Mouse (Mus musculus) kidney, adult 9 months (tissue): Measurements from ENCODE around the gene Ppp1r9b.
A peak's percentile ranks its signal among the peaks of the same experiment; 100 is the strongest.

Experiments
- DNase-seq: peaks from one replicate; pipeline ENCODE4 v3.0.0; 2022

Gene Ppp1r9b

DNA sequence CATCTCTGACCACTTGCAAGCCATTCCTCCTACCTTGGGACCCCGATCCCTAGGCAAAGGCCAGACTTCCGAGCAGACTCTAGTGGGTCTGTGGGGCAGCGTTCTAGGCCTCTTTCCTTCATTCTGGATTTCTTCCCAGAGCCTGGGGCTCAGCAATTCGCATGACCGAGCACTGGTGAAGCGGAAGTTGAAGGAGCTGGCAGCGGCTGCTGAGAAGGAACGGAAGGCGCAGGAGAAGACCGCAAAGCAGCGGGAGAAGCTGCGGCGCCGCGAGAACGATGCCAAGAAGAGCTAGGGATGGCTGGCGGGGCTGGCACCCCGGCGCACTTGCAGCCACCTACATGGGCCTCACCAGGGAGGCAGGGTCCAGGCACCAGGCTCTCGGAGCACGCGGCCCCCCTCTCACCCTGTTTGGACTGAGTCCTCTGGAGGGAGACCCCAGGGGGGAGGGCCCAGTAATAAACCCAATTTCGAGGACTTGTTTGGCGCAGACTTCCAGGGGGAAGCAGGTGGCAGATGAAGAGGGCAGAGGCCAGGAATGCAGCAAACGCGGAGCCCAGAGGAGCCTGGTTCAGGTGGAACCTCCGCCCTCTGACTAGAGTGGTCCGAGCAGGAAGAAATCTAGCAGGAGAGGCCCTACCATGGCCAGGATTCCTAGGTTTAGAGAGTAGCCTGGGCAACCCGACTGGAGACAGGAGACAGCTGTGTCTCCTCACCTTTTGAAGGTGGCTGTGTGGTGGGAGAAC is 33.8 kb downstream of the Ppp1r9b start:
- peak; percentile 72 for DNase-seq

DNA sequence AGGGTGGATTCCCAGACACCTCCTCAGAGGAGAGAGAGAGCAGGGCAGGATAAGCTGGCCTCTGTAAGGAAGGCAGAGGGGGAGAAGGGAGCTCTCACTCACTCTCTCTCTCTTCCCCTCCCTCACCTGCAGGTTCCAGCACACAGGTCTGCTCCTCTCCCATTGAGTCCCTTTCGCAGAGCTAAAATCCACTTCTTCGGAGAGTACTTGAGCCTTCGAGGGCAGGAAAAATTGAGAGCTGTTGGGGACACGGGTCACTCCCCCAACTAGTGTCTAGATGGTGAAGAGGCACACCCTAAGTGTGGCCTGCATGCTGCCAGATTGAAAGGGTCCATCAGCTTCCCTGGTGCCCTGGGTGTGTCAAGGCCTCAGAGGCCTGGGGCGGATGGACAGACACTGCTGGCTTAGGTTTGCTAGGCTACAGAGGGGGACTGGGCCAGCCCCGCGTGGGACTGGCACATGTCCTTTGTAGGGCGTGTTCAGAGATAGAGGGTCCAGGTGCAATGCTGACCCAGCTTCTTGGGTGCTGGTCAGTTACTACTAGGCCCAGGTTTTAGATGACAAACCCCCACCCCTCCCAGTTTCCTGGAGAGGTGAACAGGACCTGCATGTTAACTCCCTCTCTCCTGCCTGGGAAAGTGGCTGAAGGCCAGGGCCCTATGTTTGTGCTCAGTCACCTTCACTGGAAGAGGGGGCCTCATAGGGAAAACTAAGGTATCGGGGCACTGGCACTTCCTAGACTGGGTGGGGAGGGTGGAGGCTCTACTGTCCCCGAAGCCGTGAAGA is 34.6 kb downstream of the Ppp1r9b start:
- DNase-seq = no peak

DNA sequence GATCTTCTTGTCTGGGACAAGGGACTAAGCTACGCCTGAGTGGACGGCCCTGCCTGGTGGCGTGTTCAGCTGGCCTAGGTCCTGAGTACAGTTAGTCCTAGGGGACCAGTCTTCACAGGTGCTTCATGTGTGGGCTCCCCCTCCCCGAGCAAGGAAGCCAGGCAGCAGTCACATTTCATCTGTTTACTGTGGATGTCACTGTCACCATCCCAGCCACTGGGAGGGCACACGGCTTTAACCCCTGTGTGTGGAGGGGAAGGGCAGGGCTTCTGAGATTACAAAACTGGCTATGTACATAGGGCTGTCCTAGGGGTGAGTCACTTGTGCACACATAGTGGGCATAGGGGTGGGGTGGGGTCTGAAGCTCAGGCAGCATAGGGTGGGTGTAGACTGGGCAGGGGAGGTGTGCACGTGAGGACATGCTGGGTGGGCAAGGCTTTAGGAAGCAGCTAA is 35.3 kb downstream of the Ppp1r9b start:
- DNase-seq = no peak

DNA sequence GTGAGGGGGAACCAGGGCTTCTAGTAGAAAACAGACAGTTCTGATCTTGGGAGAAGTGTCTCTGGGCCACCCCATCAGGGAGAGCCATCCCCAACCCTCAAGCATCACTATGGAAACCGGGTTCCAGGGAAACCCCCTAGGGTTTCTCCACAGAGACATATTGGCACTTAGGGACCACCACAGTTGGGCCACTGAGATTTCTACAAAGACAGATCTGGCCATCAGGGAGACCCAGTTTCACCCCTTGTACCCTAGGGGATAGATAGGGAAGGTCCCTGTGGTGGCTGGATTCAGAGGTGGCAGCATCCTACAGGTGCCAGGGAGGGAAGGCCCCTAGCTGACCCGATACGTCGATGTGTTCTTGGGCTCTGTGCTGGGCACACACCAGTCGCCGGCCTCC is 36.0 kb downstream of the Ppp1r9b start:
- no peak for DNase-seq

DNA sequence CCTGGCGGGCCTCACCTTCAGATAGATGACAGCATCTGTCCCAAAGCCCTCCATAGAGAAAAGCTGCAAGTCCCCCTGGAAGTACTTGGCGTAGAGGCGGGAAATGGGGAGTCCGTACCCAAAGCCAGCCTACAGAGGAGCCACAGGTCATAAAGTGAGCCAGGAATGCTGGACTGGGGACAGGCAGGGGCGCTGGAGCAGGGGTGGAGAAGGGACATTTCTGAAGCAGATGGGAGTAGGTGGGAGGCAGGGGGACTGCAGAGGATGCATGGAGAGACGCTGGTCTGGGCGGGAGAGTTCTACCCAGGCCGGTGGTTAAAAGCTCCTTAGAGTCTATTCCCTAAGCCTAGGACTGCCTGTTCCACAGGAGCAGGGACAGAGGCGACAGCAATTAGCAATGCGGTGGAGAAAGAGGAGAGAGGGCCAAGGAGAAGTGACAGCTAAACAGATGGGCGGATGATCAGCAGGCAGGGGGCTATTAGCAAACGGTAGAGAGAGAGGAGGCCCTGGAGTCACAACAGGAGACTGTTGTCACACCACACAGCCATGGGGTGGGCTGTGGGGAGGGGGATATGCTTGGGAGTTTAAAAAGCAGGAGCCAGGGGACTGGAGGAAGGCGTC is 37.1 kb downstream of the Ppp1r9b start:
- no peak for DNase-seq

DNA sequence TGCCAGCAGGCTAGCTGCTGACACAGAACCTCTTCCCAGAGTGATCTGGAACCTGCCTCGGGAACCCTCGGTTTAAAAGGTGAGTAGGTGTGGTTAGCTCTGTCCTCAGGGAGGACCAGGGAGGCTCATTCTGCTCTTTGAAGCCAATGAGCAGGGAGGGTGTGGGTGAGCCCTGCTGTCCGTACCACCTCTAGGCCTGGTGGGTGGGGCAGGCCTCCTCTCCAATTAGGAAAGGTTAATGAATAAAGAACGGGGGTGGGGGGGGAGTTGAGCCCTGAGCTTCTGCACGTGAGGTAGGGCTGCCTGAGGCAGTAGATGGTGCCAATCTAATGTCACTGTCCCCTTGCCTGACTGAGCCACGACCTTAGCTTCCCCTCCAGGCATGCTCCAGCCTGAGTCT is 42.1 kb downstream of the Ppp1r9b start:
- peak; percentile 73 for DNase-seq

DNA sequence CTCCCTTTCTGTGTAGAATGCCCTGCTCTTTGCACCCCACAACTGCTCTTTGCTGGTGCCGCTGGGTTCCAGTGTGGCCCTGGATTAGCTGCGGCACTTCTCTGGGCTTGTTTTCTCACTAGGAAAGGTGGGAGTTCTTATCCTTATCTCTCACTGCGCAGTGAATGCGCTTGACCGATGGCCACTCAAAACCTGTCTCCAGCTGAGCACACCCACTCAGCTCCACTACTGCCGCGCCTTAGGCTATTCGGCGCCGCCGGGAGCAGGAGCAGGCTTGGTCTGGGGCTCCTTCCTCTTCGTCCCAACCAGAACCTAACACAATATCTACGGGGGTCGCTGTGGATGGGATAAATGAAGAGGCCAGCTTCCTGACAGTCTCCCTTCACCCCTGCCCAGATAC is 42.8 kb downstream of the Ppp1r9b start:
- no peak for DNase-seq

DNA sequence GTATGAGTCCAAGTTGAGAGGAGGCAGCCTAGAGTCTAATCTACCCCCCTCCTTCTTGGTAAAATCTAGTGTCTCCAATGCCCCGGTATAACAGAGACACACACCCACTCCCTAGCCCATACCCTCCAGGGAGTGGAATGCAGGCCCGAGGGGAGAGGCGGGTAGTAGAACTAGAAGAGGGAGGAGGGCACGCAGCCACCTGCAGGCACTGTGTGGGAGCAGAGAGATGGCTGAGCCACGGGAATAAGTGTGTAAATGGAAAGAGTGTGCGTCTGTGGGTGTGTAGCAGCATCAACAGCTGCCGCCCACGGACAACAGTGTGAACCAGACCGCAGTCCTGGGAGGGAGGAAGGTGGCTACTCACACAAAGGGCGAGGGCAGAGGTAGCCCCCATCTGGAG is 44.1 kb downstream of the Ppp1r9b start:
- no peak for DNase-seq

DNA sequence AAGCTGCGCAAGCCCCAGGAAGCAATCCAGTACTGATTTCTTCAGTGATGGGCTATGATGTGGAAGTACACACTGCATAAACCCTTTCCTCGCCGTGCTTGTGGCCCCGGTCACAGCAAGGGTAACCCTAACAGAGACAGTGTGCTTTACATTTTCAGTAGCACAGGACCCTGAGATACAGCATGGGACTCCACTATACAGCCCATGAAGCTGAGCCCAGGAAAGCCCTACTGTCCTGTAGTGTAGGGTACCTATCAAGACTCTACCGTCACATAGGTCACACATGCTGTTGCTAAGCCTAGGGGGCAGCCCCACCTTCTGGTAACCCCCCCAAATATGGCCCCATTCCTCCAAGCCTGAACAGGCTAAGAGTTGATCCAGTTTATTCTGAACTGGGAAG is 45.7 kb downstream of the Ppp1r9b start:
- no peak for DNase-seq

DNA sequence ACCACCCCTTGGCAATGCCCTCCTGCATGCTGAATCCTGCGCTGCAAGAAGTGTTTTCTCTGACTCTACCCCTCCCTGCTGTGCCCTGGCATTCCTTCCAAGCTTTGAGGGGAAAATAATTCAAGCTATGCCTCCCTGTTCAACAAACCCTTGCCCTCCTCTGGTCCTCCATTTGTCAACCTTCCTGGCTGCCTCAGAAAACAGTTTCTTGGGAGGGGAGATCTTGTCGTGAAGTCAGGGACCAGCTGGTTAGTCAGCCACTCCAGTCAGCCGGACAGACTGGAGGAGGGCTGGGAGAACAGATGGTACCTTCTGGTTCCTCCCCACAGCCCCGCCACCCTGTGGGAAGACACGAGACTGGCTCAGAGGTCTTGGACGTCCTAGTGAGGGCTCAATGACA is 46.5 kb downstream of the Ppp1r9b start:
- no peak for DNase-seq

DNA sequence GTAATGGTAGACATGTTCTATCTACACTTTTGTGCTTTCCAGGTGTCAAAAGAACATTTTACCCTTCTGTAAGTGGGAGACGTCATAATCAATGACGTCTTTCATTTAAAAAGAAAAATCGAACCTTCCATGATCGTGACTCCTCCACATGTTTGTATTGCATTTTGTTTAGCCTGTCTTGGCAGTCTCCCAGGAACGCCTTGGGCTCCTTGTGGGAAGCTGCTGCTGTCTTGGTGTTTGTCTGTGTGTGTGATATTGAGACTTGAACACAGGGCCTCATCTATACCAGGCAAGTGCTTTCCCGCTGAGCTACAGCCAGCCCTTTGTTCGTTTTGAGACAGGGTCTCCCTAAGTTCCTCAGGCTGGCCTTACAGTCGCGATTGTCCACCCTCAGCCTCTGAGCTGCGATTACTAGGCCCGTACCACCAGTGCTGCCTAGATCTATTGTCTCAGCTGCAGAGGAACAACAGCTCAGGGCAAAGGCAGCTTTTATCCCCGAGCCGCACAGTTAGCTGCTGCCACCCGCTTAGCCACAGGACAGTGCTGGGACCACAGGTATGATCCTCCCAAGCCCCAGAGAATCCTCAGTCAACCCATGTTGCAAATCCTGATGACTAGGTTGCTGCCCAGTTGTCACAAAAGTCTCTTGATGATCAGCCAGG is 47.5 kb downstream of the Ppp1r9b start:
- no peak for DNase-seq

DNA sequence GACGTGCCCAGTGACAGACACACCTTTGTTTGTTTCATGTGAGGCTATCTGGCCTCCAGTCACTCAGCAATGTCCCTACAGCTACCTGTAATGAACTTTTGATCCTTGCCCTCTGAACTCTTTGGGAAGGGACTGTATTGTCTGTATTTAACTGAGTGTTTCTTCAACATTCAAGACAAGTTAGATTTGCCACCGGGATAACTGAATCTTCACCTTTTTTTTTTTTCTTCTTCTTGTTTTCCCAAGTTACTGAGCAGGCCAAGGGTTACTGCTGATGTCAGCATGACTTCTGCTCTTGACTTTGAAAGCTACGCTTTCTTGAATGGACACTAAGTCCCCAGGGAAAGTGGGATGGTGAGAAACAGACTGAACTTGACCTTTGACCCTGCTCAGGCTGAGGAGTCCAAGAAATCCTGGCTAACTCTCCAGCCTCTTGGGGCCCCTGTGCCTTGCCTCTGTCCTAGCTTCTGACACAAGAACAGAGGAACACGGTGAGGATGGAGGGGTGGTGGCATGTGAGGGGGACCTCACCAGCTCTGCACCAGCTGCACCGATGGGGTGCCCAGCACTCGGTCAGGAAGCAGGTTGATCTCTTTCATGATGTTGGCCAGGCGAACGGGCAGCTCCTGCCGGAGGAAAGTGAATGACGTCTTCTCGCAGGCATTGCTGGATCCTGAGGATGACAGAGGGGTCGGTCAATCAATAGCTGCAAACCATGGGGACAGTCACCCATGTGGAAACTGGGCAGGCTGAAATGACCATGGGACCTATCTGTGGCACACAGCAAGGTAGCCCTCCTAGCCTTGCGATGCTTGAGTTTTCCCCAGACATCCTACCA is 48.2 kb downstream of the Ppp1r9b start:
- peak; percentile 95 for DNase-seq

DNA sequence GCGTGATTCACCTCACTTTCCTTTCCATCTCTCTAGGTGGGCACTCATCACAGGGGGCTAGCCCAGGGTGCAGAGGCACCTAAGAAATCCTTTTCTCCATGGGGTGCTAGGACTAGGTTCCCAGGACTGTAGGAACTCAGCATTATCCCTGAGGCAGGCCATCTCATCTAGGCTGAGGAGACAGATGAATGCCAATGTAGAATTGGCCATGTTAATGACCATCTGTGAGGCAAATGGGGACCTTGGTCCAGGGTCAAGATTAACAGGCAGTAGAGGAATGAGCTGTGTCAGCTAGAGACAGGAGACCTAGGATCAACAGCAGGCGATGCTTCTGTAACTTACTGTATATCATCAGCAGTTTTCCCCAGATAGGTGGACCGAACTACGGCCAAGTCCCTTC is 48.9 kb downstream of the Ppp1r9b start:
- DNase-seq = peak; percentile 82

DNA sequence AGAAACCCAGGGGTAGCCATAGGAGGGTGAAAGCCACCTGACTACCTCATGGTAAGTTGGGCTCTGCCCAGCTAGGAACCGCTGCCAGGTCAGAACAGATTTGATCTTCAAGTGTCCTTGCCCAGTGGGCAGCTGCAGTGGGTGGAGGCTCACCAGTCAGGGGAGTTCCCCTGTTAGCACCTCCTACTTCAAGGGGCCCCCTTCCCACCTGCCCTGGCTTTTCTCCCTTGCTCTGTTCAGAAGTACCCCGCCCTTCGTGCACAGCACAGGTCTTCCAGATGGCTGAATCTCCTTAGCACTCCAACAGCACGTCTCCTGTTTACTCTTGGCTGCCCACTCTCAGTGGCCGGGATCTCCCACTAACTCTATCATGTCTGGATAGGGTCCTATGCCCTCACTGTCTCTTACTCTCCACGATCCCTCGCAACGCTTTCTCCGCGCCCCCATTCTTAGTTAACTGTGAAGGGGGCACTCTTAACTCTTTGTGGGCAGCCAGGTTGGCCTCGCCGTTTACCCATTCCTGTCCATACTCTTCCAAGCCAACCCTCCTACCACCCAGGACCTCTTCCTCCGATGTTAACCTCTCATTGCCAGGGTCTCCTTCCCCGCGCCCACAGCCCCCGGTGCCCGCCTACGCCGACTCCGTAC is 49.8 kb downstream of the Ppp1r9b start:
- peak; percentile 98 for DNase-seq

DNA sequence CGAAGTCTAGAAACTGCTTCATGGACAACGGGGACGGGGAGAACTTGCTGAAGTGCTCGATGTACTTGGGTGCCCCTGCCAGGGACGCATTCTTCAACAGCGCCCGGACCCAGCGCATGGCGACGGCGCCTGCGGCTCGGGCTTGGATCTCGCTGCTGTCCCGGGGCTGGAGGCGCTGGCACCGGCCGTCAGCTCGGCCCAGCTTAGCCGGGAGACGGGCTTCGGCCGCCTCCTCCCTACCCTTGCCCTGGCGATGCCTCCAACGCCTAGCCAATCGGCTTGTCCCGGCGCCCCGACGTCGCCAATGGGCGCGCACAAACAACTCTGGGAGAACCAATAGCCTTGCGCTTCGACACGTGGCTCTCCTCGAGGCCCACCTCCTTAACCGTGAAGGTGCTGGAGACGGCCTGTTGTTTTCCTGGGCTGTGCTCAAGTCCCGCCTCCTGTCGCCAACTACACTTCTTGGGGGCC is 50.3 kb downstream of the Ppp1r9b start, which contains the start of gene Pdk2:
Gene Pdk2 (minus strand): TSS at position 216 of the 471 bp plus-strand sequence.
- DNase-seq = peak; percentile 99

DNA sequence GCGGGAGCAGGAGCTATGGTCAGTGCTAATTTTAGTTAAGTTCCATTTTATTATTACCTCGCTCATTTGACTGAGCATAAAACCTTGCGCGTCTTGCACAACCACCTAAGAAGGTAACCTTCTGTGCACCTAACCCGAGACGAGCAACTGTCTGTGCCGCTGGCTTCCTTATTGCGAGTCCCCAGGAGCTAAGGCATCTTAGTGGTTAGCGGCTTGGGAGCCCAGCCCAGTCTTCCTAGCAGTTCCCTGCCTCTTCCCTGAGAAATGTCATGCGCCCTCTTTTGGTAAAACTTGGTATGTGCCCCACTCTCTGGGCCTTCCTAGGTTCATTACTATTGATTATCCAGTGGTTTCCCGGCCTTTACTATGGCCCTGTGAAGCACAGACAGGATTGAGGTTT is 51.3 kb downstream of the Ppp1r9b start:
- DNase-seq = peak; percentile 94

DNA sequence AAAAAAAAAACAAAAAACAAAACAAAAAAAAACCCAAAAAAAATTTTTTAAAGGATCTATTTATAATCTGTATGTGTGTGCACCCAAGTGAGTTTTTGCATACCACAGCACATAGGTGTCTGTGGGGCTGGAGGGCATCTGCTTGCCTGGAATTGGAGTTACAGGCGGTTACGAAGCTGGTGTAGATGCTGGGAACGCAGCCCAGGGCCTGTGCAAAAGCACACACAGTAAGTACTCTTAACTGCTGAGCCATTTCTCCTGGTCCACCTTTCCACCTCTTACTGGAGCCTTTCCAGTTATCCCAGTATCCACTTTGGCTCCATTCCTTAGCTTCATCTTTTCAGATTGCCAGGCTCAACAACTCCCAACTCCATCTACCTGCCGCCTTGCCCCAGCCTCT is 52.2 kb downstream of the Ppp1r9b start:
- no peak for DNase-seq

DNA sequence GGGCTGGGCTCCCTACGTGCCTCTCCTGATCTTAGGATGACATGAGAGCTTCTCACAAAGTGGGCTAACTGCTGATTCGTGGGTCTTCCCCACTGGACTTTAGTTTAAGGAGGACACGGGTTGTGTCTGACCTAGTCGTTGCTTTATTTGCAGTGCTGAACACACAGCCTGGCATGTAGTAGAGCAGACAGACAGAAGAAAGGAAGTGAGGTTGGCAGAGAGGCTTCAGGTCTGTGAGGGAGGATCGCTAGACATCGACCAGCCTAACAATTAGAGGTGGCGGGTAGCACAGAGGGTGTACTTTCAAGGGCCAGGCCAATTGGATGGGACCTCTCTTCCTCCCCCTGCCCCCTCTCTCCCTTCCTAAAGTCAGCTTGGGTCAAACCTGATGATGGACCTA is 52.8 kb downstream of the Ppp1r9b start:
- no peak for DNase-seq

DNA sequence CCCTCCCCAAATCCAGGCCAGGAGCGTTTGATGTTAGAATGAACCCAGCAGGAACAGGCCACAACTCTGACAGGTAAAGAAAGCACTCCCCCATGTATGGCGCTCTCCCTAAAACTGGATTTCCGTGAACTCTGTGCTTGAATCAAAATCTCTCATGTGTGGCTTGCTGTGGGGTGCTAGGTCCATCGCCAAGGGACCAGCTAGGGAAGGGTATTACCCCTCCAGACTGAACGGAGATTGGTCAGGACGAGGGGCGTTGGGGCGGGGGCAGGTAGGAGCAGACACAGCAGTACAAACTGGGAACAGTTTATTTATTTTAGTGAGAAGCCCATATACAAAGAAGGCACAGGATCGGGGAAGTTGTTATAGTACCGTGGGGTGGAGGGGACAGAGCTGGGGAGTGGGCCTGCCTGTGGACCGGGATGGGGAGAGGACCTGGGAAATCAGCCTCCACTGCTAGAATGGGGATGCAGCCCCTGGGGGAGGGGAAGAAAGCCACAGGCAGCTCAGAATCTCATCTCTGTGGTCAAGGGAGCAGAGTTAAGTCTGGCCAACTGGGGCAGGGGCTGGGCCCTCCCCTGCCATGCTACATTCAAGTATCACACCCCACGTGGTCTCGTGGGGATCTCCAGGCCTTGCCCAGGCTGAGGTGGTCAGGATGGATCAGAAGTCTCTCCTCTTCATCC is 53.5 kb downstream of the Ppp1r9b start:
- no peak for DNase-seq

DNA sequence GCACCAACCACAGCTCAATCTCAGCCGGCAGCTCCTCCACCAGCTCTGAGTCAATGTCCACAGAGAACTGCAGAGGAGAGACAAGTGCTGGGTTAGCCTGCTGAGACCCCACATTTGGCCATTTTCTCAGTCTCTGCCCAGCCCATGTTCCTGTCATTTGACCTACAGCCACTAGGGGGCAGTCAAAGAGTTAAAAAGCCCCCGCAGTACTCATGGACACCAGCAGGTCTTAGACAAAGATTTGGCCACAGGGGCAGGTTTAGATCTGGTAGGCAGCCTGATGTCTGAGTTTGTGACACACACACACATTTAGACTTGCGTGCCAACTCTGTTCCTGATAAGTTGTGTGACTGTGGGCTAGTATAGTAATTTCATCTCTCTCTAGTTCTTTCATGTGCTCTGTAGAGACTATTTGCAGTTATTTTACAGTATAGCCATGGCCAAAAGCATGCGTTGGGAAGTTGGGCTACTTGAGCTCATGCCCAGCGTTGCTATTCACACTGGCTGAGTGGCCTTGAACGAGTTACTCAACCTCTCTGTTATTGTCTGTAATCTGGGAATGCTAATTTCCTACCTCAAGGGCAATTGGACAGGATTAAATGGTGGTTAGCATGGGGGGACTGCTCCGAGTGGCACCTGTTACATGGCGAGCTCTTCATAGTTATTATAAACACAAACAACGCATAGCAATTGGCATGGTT is 56.3 kb downstream of the Ppp1r9b start:
- DNase-seq = peak; percentile 70
